Mouse (Mus musculus): ENCODE results near the gene Il1r2. TPM values are rescaled to one million over a fixed set of nuclear protein-coding genes. Genes with fewer than 3 reads are reported as not detected.

The Il1r2 gene
- polyA plus RNA-seq, 1 experiment from 2014 or later, result 0.04 TPM

DNA sequence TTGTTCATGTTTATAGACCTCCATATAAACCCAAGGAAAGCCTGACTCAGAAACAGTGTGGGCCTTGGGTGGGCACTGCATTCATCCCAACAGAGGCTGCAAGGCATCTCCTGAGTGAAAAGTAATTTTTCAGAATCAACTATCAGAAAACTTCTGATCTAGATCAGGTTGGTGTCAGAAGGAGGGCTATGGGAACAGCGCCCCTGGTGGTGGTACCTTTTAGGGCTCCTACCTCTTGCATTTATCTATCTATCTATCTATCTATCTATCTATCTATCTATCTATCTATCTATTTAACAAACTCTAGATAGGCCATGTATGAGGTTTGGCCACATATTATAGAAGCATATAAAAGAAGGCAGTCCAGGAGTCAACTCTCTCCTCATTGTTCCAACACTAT, 21.7 kb downstream of the Il1r2 start:
- H3K27me3 ChIP-seq, result peaks cover 4% of the 10 kb centered on the region
- in situ Hi-C loops (cut with MboI; ENCODE audit: low pct_unique_long_range_greater_than_20kb), result loop anchor here (10.0 kb wide), 1 partner anchor 411 kb away; no protein-coding TSS in a partner anchor
- POLR2A ChIA-PET, result no interaction called here
- DNase-seq (ENCODE audit: low read depth, low spot score) (no peak), ATAC-seq (no peak)
- CTCF ChIA-PET, result interaction anchor here (0.7 to 1.0 kb wide), 2 partner anchors 11 to 16 kb away, joined by 3 read pairs; no protein-coding TSS in a partner anchor
- peak; percentile 44 for TF ChIP-seq CTCF (IDR thresholded peaks at IDR 0.05)

DNA sequence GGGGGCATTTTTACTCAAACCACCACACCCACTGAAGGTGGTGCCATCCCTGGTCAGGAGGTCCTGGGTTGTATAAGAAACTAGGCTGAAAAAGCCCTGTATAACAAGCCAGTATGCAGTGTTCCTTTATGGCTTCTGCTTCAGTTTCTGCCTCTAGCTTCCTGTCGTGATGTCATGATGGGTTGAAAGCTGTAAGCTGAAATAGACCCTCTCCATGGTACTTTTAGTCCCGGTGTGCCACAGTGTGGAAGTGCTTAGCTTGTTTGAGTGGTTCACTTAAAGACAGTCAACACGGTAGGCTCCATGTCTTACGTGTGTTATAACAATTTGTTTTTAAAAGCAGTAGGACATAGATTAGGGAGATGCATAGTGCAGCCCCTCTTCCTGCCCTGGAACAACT, 32.4 kb downstream of the Il1r2 start:
- ATAC-seq, result no peak
- TF ChIP-seq CTCF (IDR thresholded peaks at IDR 0.05), result no peak
- in situ Hi-C loops (cut with MboI; ENCODE audit: low pct_unique_long_range_greater_than_20kb), result loop anchor here (10.0 kb wide), 1 partner anchor 548 kb away; no protein-coding TSS in a partner anchor
- no peaks in the 10 kb centered on the region for H3K27me3 ChIP-seq
- POLR2A ChIA-PET, result no interaction called here
- DNase-seq (ENCODE audit: low read depth, low spot score), result no peak
- CTCF ChIA-PET, result no interaction called here

DNA sequence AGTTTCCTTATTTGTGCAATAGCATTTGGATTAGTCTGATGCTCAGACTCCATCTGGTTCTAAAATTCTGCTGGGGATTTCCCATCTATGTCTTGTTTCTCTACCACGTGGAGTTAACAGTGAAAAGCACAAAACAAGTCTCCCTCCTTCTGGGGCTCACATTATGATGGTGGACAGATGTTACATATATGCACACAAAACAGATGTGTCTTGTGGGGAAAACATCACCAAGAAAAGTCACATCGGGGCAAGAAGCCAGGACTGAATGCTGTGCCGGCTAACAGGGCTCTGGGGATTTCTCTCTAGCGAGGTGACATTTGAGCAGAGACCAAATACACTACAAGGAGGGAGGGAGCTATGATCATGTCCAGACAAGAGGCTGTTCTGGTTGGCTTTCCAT, 32.8 kb downstream of the Il1r2 start:
- POLR2A ChIA-PET, result no interaction called here
- no peak for ATAC-seq
- no peak for TF ChIP-seq CTCF (IDR thresholded peaks at IDR 0.05)
- H3K27me3 ChIP-seq, result no peaks in the 10 kb centered on the region
- in situ Hi-C loops (cut with MboI; ENCODE audit: low pct_unique_long_range_greater_than_20kb), result loop anchor here (10.0 kb wide), 1 partner anchor 548 kb away; no protein-coding TSS in a partner anchor
- DNase-seq (ENCODE audit: low read depth, low spot score), result no peak
- CTCF ChIA-PET, result interaction anchor here (0.8 to 1.1 kb wide), 2 partner anchors 72 to 272 kb away, joined by 3 to 4 read pairs; no protein-coding TSS in a partner anchor

DNA sequence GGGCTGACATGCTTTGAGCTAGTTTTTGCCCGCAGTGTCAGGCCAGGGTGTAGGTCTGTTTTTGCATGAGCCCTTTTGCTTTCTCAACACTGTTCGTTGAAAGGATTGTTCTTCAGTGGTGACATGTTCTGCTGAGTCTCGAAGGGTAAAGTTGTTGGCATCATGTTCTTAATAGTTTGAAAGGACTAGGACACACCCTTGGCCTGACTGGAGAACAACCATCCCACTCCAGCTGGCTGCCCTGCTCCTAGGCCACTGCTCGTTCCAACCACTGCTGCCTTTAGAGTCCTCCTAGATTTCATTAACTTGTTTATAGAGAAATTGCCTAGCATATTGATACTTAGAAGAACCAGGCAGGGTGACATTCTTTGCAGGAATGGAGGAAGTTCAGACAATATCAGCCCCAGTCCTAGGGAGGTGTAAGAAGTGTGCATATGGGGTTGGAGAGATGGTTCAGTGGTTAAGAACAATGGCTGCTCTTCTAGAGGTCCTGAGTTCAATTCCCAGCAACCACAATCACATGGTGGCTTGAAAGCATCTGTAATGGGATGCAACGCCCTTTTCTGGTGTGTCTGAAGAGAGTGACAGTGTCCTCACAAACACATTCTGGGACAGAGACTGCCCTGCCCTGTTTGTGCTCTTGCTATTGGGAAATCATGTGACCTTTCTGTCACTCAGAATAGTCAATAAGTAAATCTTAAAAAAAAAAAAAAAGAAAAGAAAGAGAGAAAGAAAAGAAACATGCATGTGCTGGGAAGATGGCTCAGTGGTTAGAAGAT, 34.3 kb downstream of the Il1r2 start:
- H3K27me3 ChIP-seq, result no peaks in the 10 kb centered on the region
- in situ Hi-C loops (cut with MboI; ENCODE audit: low pct_unique_long_range_greater_than_20kb), result loop anchor here (10.0 kb wide), 1 partner anchor 547 kb away; no protein-coding TSS in a partner anchor
- no peak for TF ChIP-seq CTCF (IDR thresholded peaks at IDR 0.05)
- ATAC-seq (no peak), DNase-seq (ENCODE audit: low read depth, low spot score) (no peak)
- ChIA-PET POLR2A (no interaction called here), CTCF (interaction anchor here (0.8 to 1.1 kb wide), 3 partner anchors 10 to 272 kb away, joined by 3 to 4 read pairs (median 3); no protein-coding TSS in a partner anchor)

DNA sequence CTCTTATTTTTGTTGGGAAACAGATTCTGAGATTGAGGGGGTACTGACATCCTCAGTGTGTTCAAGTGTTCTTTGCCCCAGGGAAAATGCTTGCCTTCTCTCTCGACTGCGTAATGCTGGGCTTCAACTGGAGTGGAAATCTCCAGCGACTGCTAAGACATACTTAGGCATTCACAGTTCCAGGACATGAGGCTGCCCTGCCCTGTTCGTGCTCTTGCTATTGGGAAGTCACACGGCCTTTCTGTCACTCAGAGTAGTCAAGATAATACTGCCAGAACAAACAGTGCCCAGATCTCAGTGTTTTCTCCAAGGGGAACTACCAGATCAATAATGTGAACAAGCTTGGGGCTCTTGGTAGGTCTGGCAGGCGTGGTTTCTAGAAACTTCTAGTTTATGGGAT, 35.9 kb downstream of the Il1r2 start:
- in situ Hi-C loops (cut with MboI; ENCODE audit: low pct_unique_long_range_greater_than_20kb), result loop anchor here (5.0 to 10.0 kb wide), 2 partner anchors 268 to 545 kb away; no protein-coding TSS in a partner anchor
- ChIA-PET POLR2A (no interaction called here), CTCF (interaction anchor here (2.2 to 2.3 kb wide), 2 partner anchors 259 to 270 kb away, joined by 4 to 12 read pairs; no protein-coding TSS in a partner anchor)
- no peak for TF ChIP-seq CTCF (IDR thresholded peaks at IDR 0.05)
- DNase-seq (ENCODE audit: low read depth, low spot score) (no peak), ATAC-seq (no peak)
- H3K27me3 ChIP-seq, result no peaks in the 10 kb centered on the region

DNA sequence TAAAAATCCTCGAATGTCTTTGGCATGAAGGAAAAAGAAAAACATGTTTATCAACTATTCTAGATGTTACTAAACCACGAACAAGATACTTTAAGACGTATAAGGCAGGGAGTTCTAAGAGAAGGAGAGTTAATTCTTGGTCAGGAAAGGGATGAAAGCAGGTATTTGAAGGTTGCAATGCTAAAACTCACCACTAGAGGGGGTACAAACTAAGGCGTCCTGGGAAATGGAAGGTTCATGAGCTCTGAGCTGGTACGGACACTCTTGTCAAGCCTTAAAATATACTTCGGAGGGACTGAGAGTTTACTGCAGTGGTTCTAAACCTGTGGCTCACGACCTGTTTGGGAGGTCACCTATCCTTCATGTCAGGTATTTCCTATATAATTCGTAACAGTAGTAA, 41.4 kb downstream of the Il1r2 start:
- ATAC-seq, result no peak
- ChIA-PET POLR2A (no interaction called here), CTCF (interaction anchor here (0.6 to 3.8 kb wide), 16 partner anchors 11 to 411 kb away, joined by 3 to 23 read pairs (median 3); no protein-coding TSS in a partner anchor)
- no peaks in the 10 kb centered on the region for H3K27me3 ChIP-seq
- TF ChIP-seq CTCF (IDR thresholded peaks at IDR 0.05), result peak; percentile 79
- in situ Hi-C loops (cut with MboI; ENCODE audit: low pct_unique_long_range_greater_than_20kb), result no loop called here
- no peak for DNase-seq (ENCODE audit: low read depth, low spot score)

DNA sequence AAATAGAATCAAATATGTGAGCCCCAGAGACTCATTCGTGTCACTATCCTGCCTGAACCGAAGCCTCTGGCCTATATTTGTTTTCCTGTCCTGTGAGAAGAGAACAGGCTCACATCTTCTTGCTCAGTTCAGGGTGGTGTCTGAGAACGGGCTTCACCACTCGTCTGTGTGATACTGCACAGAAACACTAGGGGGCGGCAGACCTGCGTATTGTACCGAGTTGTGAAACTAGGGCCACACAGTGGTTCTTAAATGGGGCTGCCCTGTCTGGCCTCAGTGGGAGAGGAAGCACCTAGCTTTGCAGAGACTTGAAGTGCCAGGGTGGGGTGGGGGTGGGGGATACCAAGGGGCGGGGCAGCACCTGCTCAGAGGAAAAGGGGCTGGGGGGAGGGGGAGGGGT, 42.5 kb downstream of the Il1r2 start:
- ChIA-PET CTCF (interaction anchor here (0.8 to 3.8 kb wide), 6 partner anchors 111 to 263 kb away, joined by 3 to 23 read pairs (median 4); no protein-coding TSS in a partner anchor), POLR2A (interaction anchor here (0.6 kb wide), 1 partner anchor 100 kb away, joined by 5 read pairs; no protein-coding TSS in a partner anchor)
- in situ Hi-C loops (cut with MboI; ENCODE audit: low pct_unique_long_range_greater_than_20kb), result no loop called here
- no peaks in the 10 kb centered on the region for H3K27me3 ChIP-seq
- ATAC-seq, result peak; percentile 71
- TF ChIP-seq CTCF (IDR thresholded peaks at IDR 0.05), result peak; percentile 94
- DNase-seq (ENCODE audit: low read depth, low spot score), result no peak

DNA sequence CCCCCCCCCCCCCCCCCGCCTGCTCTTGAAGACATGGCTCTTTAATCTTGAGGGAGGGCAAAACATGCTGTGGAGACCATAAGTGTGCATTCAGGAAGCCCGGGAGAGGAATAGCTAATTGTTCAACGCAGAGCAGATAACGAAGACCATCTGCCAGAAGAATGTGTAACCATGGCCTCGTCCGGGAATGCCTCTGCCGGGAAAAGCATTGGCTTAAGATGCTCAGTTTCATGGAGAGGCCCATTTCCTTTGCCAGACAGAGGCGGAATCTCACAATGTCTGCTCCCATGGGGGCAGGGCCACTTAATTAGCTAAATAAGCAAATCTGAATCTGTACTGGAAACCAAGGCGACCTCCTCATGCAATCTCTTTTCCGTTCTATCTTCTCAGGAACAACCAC, 43.7 kb downstream of the Il1r2 start:
- ATAC-seq, result no peak
- POLR2A ChIA-PET, result interaction anchor here (1.4 kb wide), 1 partner anchor 262 kb away, joined by 3 read pairs; no protein-coding TSS in a partner anchor
- no peaks in the 10 kb centered on the region for H3K27me3 ChIP-seq
- DNase-seq (ENCODE audit: low read depth, low spot score), result no peak
- in situ Hi-C loops (cut with MboI; ENCODE audit: low pct_unique_long_range_greater_than_20kb), result no loop called here
- no peak for TF ChIP-seq CTCF (IDR thresholded peaks at IDR 0.05)
- CTCF ChIA-PET, result interaction anchor here (1.3 to 3.8 kb wide), 2 partner anchors 150 to 262 kb away, joined by 3 to 23 read pairs; no protein-coding TSS in a partner anchor

DNA sequence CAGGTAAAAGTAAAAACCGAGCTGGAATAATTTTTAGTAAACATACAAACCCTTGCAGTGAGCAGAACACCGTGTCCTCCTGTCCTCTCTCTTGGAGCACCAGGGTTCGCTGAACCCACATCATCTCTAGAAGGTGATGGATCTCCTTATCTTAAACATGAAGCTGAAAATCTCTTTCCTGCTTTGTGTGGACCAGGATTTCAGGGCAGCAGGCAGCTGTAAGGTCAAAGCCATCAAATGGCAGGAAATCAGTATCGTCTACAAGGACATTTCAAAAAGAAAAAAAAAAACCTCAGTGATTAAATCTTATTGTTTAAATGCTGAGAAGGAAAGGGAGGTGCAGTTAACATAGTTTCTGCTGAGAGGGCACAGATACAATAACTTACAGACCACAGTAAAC, 50.4 kb downstream of the Il1r2 start:
- ChIA-PET CTCF (no interaction called here), POLR2A (no interaction called here)
- in situ Hi-C loops (cut with MboI; ENCODE audit: low pct_unique_long_range_greater_than_20kb), result no loop called here
- TF ChIP-seq CTCF (IDR thresholded peaks at IDR 0.05), result no peak
- ATAC-seq (no peak), DNase-seq (ENCODE audit: low read depth, low spot score) (no peak)
- no peaks in the 10 kb centered on the region for H3K27me3 ChIP-seq

DNA sequence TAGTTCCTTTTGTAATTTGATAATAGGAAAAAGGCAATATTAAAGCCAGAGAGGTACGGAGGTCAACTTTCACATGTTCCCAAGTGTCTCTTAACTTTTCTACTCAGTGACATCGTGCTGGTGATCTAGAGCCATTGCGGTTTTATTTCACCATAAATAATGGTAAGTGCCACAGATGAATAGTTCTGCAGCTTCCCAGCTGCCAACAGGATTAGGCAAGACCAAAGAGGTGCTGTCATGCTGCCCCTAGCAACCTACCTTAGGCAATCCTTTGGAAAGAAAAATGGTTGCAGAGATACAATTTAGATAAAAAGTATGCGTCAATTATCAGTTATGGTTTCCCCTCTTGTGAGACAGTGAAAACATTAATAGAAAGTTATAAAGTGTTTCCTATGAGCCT, 54.6 kb downstream of the Il1r2 start:
- no peak for TF ChIP-seq CTCF (IDR thresholded peaks at IDR 0.05)
- no peak for DNase-seq (ENCODE audit: low read depth, low spot score)
- peak; percentile 44 for ATAC-seq
- ChIA-PET CTCF (interaction anchor here (1.3 kb wide), 1 partner anchor 154 kb away, joined by 3 read pairs; no protein-coding TSS in a partner anchor), POLR2A (no interaction called here)
- in situ Hi-C loops (cut with MboI; ENCODE audit: low pct_unique_long_range_greater_than_20kb), result no loop called here
- no peaks in the 10 kb centered on the region for H3K27me3 ChIP-seq

DNA sequence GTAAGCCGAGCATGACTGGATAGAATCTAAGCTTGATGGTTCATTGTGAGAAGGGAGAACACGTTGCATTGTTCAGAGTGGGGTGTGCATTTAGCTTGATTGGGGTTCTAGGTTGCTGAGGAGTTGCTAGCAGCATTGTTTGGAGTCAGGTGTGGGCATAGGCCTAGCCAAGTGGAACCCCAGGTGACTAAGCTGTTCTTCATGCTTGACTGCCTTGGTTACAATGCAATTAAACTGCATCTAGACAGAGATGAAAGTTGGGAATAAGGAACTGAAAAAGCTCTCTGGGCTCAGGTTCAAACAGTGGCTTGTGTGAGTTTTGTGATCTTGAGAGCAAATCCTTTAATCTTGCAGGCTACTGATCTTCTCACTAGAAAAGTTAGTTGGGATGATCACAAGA, 55.4 kb downstream of the Il1r2 start:
- DNase-seq (ENCODE audit: low read depth, low spot score), result no peak
- CTCF ChIA-PET, result interaction anchor here (1.3 to 1.6 kb wide), 2 partner anchors 141 to 153 kb away, joined by 3 to 4 read pairs; no protein-coding TSS in a partner anchor
- POLR2A ChIA-PET, result interaction anchor here (0.6 kb wide), 1 partner anchor 12 kb away, joined by 3 read pairs; no protein-coding TSS in a partner anchor
- in situ Hi-C loops (cut with MboI; ENCODE audit: low pct_unique_long_range_greater_than_20kb), result no loop called here
- H3K27me3 ChIP-seq, result no peaks in the 10 kb centered on the region
- no peak for ATAC-seq
- no peak for TF ChIP-seq CTCF (IDR thresholded peaks at IDR 0.05)

All from Patski (cell line).